Mouse (Mus musculus) lung, postnatal 0 days (tissue): Measurements from ENCODE around the gene Agap3. TPM values are rescaled to one million over a fixed set of nuclear protein-coding genes. Genes with fewer than 3 reads are reported as not detected.

Source experiments
- ATAC-seq: fragments of 200-750 bp; cut with Nextera tagmentation; 2 replicates; pipeline ENCODE4 v1.8.0; 2017; ENCODE audit warnings: moderate library complexity
- DNase-seq: peaks from one replicate; pipeline ENCODE4 v3.0.0-alpha.2; 2016; ENCODE audit warnings: low spot score
- H3K27ac ChIP-seq: fragments of 300-500 bp; sonication (generic); 2 replicates; pipeline ENCODE4 v1.5.1; 2014; ENCODE audit warnings: antibody characterized with exemption, mild to moderate bottlenecking, low read length, mixed read lengths
- H3K27me3 ChIP-seq: fragments of 300-500 bp; sonication (generic); replicated peaks from 2 replicates; pipeline ENCODE4 v1.6.1; 2014; ENCODE audit warnings: low read length, mixed read lengths; ENCODE audit not compliant: insufficient read depth
- H3K36me3 ChIP-seq: fragments of 300-500 bp; sonication (generic); 2 replicates; pipeline ENCODE4 v1.6.1; 2014; ENCODE audit warnings: low read length, mixed read lengths; ENCODE audit not compliant: insufficient read depth
- H3K4me1 ChIP-seq: fragments of 300-500 bp; sonication (generic); 2 replicates; pipeline ENCODE4 v1.6.1; 2014; ENCODE audit warnings: antibody characterized with exemption, low read depth, low read length, mixed read lengths; ENCODE audit not compliant: insufficient read depth
- H3K4me2 ChIP-seq: fragments of 300-500 bp; sonication (generic); replicated peaks from 2 replicates; pipeline ENCODE4 v1.6.1; 2014; ENCODE audit warnings: low read depth, mild to moderate bottlenecking, low read length, moderate library complexity, mixed read lengths
- H3K4me3 ChIP-seq: fragments of 300-500 bp; sonication (generic); 2 replicates; pipeline ENCODE4 v1.5.1; 2014; ENCODE audit warnings: low read depth, low read length
- H3K9ac ChIP-seq: fragments of 300-500 bp; sonication (generic); replicated peaks from 2 replicates; pipeline ENCODE4 v1.6.1; 2014; ENCODE audit warnings: low read depth, mild to moderate bottlenecking
- H3K9me3 ChIP-seq: fragments of 300-500 bp; sonication (generic); 2 replicates; pipeline ENCODE4 v1.6.1; 2016; ENCODE audit warnings: low read length, mixed read lengths
- CTCF ChIP-seq: IDR thresholded peaks from 2 replicates; pipeline ENCODE4 v1.5.1; 2016; ENCODE audit warnings: antibody characterized with exemption, mild to moderate bottlenecking
- EP300 ChIP-seq: IDR thresholded peaks from 2 replicates; pipeline ENCODE4 v1.6.1; 2016; ENCODE audit warnings: antibody characterized with exemption, mild to moderate bottlenecking, control low read depth
- WGBS: fragments of 180-500 bp; shearing (Covaris S2); extraction: QIAGEN DNeasy Blood & Tissue Kit; methylation state at CpG from one replicate; pipeline ENCODE4 v1.1.7; 2014; 5-methylcytosine and 5-hydroxymethylcytosine counted together
- polyA plus RNA-seq: library from polyadenylated mRNA; unstranded; fragments of >200 nt; fragmentation: Nextera tagmentation; extraction: Ambion mirVana; gene quantifications from 2 replicates; pipeline ENCODE4 v1.2.1, GENCODE M21; 2015

The Agap3 gene
- polyA plus RNA-seq, 1 experiment from 2014 or later: 44.7 TPM

GRCm38 (mm10) chr5:24466762-24467161 is 14.8 kb downstream of the Agap3 start:
- no peaks in the 10 kb centered on the region for H3K9me3 ChIP-seq
- H3K4me2 ChIP-seq: no peak overlapping the region
- DNase-seq (no peak), ATAC-seq (no peak)
- no peaks in the 10 kb centered on the region for H3K27me3 ChIP-seq
- WGBS: 52% methylated on average over 12 of the region's 12 CpGs
- H3K9ac ChIP-seq: no peak overlapping the region
- H3K4me3 ChIP-seq: no peak overlapping the region
- TF ChIP-seq EP300: no peak
- no peak for TF ChIP-seq CTCF
- H3K36me3 ChIP-seq: no peaks in the 10 kb centered on the region
- no peak overlapping the region for H3K27ac ChIP-seq
- no peaks in the 10 kb centered on the region for H3K4me1 ChIP-seq

DNA sequence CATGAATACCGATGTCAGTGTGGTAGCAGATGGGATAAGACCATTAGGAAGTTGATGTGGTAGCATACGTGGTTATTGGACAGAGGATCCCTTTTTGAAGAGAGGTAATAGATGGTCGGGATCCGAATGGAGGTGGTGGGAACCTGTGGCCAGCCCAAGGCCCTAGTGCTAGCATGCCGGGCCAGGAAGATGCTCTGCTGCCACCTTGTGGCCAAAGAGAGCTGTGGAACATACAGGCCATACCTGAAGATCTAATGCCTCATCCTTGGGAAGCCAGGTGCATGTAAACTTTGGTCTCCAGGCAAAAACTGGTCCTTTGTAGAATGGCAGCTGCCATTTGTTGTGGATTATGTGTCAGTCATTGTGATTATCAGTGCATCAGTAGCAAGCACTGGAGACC is 18.6 kb downstream of the Agap3 start:
- Histone ChIP-seq H3K4me1 (peaks cover 5% of the 10 kb centered on the region; the same call in 1 of the 2 replicates), H3K36me3 (no peaks in the 10 kb centered on the region), H3K9ac (no peak overlapping the region), H3K4me3 (no peak overlapping the region), H3K27me3 (no peaks in the 10 kb centered on the region), H3K4me2 (no peak overlapping the region), H3K27ac (no peak overlapping the region), H3K9me3 (no peaks in the 10 kb centered on the region)
- DNase-seq: peak; percentile 83
- TF ChIP-seq CTCF (peak; percentile 97), EP300 (no peak)
- 8% methylated on average over 5 of the region's 5 CpGs for WGBS
- 0 out of 2 replicates have a peak, but pooled peaks have one; percentile 20 for ATAC-seq

- H3K36me3 ChIP-seq: peaks cover 10% of the 10 kb centered on the region; the same call in 1 of the 2 replicates
- H3K4me2 ChIP-seq: peak overlapping the region; percentile 72
- WGBS: 55% methylated on average over 6 of the region's 7 CpGs
- H3K9me3 ChIP-seq: no peaks in the 10 kb centered on the region
- no peaks in the 10 kb centered on the region for H3K27me3 ChIP-seq
- peak overlapping the region; percentile 90 for H3K27ac ChIP-seq
- no peak overlapping the region for H3K4me3 ChIP-seq
- TF ChIP-seq CTCF (no peak), EP300 (no peak)
- DNase-seq (peak; percentile 76), ATAC-seq (peak; percentile 31)
- H3K9ac ChIP-seq: no peak overlapping the region
- peaks cover 5% of the 10 kb centered on the region; the same call in 1 of the 2 replicates for H3K4me1 ChIP-seq
Measured at GRCm38 (mm10) chr5:24472884-24473619, 21.1 kb downstream of the Agap3 start.

DNA sequence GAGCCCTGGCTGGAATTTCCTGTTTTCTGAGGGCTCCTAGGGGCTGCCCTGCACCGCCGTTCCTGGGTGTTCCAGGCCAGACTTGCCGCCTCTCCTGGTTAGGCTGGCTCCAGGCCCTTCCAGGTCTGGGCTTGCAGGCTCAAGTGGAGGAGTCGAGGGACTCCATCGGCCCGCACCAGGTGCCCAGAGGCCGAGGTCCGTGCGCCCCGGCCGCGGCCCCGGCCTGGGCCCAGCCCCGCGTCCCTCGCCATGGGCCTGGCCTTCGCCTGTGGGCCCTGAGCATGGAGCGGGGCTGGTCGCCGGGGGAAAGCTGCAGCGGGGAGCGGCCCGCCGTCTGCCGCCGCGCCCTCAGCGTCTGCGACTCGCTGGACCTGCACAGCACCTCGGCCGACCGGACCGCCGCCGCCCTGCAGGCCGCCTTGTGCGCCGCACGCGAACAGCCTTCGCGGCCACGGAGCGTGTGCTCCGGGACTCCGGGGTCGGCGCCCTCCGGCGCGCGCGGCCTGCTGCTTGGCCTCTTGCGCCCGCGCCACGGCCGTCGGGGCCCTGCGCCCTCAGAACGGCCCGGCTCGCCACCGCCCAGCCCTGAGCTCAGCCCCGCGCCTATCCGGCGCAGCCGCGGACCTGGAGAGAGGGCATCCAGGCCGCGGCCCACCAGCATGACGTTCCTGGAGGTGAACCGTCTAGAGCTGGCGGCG is 22.2 kb downstream of the Agap3 start:
- H3K27ac ChIP-seq: peak overlapping the region; percentile 90
- no peaks in the 10 kb centered on the region for H3K9me3 ChIP-seq
- no peaks in the 10 kb centered on the region for H3K27me3 ChIP-seq
- peaks cover 21% of the 10 kb centered on the region; the same call in 1 of the 2 replicates for H3K36me3 ChIP-seq
- peak; percentile 91 for DNase-seq
- peaks cover 5% of the 10 kb centered on the region; the same call in 1 of the 2 replicates for H3K4me1 ChIP-seq
- H3K4me2 ChIP-seq: peak overlapping the region; percentile 72
- WGBS: 9% methylated on average over 55 of the region's 77 CpGs
- peak; percentile 75 for ATAC-seq
- peak overlapping the region; percentile 53 for H3K4me3 ChIP-seq
- H3K9ac ChIP-seq: peak overlapping the region; percentile 58
- peak; percentile 3; the same call in 1 of the 2 replicates for TF ChIP-seq CTCF
- TF ChIP-seq EP300: no peak

- peak overlapping the region; percentile 58 for H3K9ac ChIP-seq
- H3K27ac ChIP-seq: peak overlapping the region; percentile 90
- ATAC-seq: no peak
- no peaks in the 10 kb centered on the region for H3K9me3 ChIP-seq
- peak overlapping the region; percentile 53 for H3K4me3 ChIP-seq
- H3K4me1 ChIP-seq: peaks cover 5% of the 10 kb centered on the region; the same call in 1 of the 2 replicates
- TF ChIP-seq EP300 (no peak), CTCF (peak; percentile 49)
- peak overlapping the region; percentile 72 for H3K4me2 ChIP-seq
- no peaks in the 10 kb centered on the region for H3K27me3 ChIP-seq
- peaks cover 27% of the 10 kb centered on the region for H3K36me3 ChIP-seq
- 7% methylated on average over 61 of the region's 67 CpGs for WGBS
- peak; percentile 46 for DNase-seq
Measured at GRCm38 (mm10) chr5:24474723-24475261, 22.8 kb downstream of the Agap3 start.
